Mouse (Mus musculus) limb, embryonic 15.5 days (tissue): ENCODE measurements around the gene Tmem63a. TPM values are rescaled to one million over a fixed set of nuclear protein-coding genes. Genes with fewer than 3 reads are reported as not detected.
"Not testable (repeated sequence)": the region's sequence is repeated elsewhere in the genome, so short reads cannot be mapped to it uniquely, and the experiment has no call there.

Experiments used
- ATAC-seq: fragments of 200-750 bp; cut with Nextera tagmentation; 2 replicates; pipeline ENCODE4 v1.8.0; 2017; ENCODE audit warnings: low read depth, moderate TSS enrichment; ENCODE audit not compliant: insufficient number of reproducible peaks, low FRiP score, low TSS enrichment
- H3K27ac ChIP-seq: fragments of 300-500 bp; sonication (generic); 2 replicates; pipeline ENCODE4 v1.5.1; 2015; ENCODE audit warnings: moderate library complexity, mild to moderate bottlenecking, inconsistent platforms
- H3K27me3 ChIP-seq: fragments of 300-500 bp; sonication (generic); 2 replicates; pipeline ENCODE4 v1.6.1; 2015; ENCODE audit warnings: inconsistent platforms
- H3K36me3 ChIP-seq: fragments of 300-500 bp; sonication (generic); 2 replicates; pipeline ENCODE4 v1.6.1; 2015; ENCODE audit warnings: inconsistent platforms
- H3K4me1 ChIP-seq: fragments of 300-500 bp; sonication (generic); 2 replicates; pipeline ENCODE4 v1.6.1; 2015; ENCODE audit warnings: inconsistent platforms
- H3K4me2 ChIP-seq: fragments of 300-500 bp; sonication (generic); 2 replicates; pipeline ENCODE4 v1.6.1; 2015; ENCODE audit warnings: mild to moderate bottlenecking, inconsistent platforms
- H3K4me3 ChIP-seq: fragments of 300-500 bp; sonication (generic); 2 replicates; pipeline ENCODE4 v1.5.1; 2015; ENCODE audit warnings: mild to moderate bottlenecking, inconsistent platforms
- H3K9ac ChIP-seq: fragments of 300-500 bp; sonication (generic); 2 replicates; pipeline ENCODE4 v1.6.1; 2015; ENCODE audit warnings: inconsistent platforms
- H3K9me3 ChIP-seq: fragments of 300-500 bp; sonication (generic); 2 replicates; pipeline ENCODE4 v1.6.1; 2016; ENCODE audit warnings: inconsistent platforms
- WGBS: fragments of 180-500 bp; shearing (Covaris S2); methylation state at CpG from one replicate; pipeline ENCODE4 v1.1.7; 2015; 5-methylcytosine and 5-hydroxymethylcytosine counted together
- polyA plus RNA-seq: library from polyadenylated mRNA; unstranded; fragments of >200 nt; fragmentation: Nextera tagmentation; extraction: Ambion mirVana; gene quantifications from 2 replicates; pipeline ENCODE4 v1.2.1, GENCODE M21; 2015

Tmem63a gene
- polyA plus RNA-seq, 1 experiment from 2014 or later, result 26.9 TPM

DNA sequence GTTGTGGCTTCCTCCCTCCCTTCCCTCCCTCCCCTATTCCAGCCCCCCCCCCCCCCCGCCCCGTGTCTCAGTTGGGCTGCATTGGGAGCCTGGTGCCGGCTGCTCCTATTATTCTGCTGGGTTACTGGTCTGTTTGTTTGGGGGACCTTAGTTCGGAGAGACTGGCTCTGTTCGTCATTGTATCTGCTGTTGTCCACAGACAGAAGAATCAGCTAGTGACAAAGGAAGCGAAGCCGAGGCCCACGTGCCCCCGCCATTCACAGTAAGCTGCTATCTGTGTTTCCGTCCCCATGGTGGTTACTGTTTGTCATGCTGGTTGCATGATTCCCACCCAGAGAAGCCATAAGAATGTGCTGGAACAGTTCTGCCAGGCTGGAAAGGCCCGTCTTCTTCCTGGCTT is 30.8 kb downstream of the Tmem63a start:
- Histone ChIP-seq H3K27me3 (no peaks in the 10 kb centered on the region), H3K4me1 (no peaks in the 10 kb centered on the region), H3K4me2 (no peak overlapping the region), H3K9me3 (no peaks in the 10 kb centered on the region), H3K27ac (no peak overlapping the region), H3K36me3 (peaks cover 74% of the 10 kb centered on the region), H3K4me3 (no peak overlapping the region), H3K9ac (no peak overlapping the region)
- 77% methylated on average over 10 of the region's 11 CpGs for WGBS
- no peak for ATAC-seq

DNA sequence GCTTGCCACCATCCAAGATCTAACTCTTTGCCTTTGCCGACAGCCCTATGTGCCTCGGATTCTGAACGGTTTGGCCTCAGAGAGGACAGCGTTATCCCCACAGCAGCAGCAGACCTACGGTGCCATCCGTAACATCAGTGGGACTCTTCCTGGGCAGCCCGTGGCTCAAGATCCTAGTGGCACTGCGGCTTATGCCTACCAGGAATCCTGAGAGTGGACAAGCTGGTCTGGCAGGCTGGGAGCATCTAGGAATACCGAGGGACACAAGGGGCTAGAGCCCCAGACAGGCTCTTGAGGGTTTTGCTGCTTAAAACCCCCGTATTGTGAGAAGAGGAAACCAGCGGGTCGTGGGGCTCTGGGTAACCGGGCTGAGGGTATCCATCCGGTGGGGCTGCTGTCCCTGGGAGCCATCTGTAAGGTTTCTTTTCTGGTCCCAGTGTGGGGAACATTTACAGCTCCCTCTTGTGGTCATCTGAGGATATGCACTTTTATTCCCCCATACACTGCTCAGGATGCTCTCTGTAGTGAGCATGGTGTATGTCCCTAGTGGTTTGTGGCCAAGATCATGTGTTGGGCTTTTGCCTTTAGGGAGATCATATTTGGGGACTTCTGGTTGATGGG is 32.1 kb downstream of the Tmem63a start:
- Histone ChIP-seq H3K4me1 (no peaks in the 10 kb centered on the region), H3K36me3 (peaks cover 63% of the 10 kb centered on the region), H3K27ac (no peak overlapping the region), H3K9ac (no peak overlapping the region), H3K9me3 (no peaks in the 10 kb centered on the region), H3K4me3 (no peak overlapping the region), H3K27me3 (no peaks in the 10 kb centered on the region), H3K4me2 (no peak overlapping the region)
- 61% methylated on average over 14 of the region's 14 CpGs for WGBS
- 0 out of 2 replicates have a peak, but pooled peaks have one; percentile 32 for ATAC-seq

DNA sequence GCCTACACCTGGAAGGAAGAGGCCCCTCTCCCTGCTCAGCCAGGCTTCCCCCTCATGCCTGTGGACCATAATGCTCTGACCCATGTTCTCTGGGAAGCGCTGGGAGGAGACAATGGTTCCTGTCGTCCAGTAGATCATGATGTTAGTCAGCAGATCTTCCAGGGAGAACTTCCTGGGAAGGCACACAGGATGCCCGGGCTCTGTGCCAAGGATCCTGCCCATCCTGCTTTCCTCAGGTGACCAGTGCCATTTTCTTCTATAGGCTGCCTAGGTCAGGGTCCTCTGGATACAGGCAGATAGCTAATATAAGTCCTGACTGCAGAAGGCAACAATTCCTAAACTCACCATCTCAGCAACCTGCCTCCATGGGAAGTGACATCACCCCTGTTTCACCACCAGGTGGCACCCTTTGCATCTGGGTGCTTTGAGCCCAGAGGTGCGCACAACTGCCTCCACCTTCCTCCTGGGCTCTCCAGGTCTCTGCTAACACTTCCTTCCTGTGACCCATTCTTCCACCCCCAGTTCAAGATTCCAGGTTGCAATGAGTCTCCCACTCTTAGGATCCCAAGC is 34.1 kb downstream of the Tmem63a start:
- no peaks in the 10 kb centered on the region for H3K4me1 ChIP-seq
- WGBS, result 58% methylated on average over 4 of the region's 4 CpGs
- no peaks in the 10 kb centered on the region for H3K27me3 ChIP-seq
- H3K36me3 ChIP-seq, result peaks cover 48% of the 10 kb centered on the region
- no peaks in the 10 kb centered on the region for H3K9me3 ChIP-seq
- H3K27ac ChIP-seq, result no peak overlapping the region
- H3K4me3 ChIP-seq, result no peak overlapping the region
- ATAC-seq, result no peak
- H3K9ac ChIP-seq, result no peak overlapping the region
- H3K4me2 ChIP-seq, result no peak overlapping the region

DNA sequence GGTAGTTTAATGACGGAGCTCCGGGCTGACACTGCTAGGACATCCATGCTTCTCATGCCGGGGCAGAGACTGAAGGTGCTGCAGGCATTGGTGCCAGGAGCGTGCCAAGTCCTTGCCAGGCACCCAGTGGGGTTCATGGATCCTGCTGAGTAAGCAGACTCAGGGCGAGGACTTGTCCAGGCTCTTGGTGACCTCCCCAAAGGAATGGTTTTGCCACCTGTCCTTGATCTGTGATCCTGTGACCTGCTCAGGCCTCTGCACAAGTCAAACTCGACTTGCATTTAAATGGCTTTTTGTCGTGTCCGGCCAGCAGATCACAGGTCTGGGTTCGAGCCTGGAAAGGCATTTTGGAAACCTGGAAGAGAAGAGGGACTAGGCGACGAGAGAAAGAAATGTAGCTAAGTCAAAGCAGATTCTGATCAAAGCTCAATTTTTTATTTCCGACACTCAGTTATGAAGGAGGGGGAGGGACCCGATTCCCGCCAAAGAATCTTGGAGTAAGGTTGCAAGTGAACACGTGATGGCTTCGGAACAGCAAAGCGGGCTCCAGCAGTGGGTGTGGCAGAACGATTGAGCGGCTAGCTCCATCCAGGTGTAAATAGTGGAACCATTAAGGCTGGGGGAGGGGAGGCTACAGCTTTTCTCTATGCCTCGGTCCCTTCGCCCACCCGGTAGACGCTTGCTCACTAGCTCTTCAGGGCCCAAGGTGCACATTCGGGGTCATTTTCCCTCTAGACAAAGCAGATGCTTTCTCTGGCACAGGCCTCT is 37.5 kb downstream of the Tmem63a start:
- H3K9ac ChIP-seq, result no peak overlapping the region
- H3K4me1 ChIP-seq, result no peaks in the 10 kb centered on the region
- no peak overlapping the region for H3K4me3 ChIP-seq
- H3K27me3 ChIP-seq, result no peaks in the 10 kb centered on the region
- no peaks in the 10 kb centered on the region for H3K9me3 ChIP-seq
- H3K4me2 ChIP-seq, result no peak overlapping the region
- ATAC-seq, result no peak
- H3K36me3 ChIP-seq, result peaks cover 16% of the 10 kb centered on the region; the same call in 1 of the 2 replicates
- H3K27ac ChIP-seq, result no peak overlapping the region
- 76% methylated on average over 24 of the region's 24 CpGs for WGBS

DNA sequence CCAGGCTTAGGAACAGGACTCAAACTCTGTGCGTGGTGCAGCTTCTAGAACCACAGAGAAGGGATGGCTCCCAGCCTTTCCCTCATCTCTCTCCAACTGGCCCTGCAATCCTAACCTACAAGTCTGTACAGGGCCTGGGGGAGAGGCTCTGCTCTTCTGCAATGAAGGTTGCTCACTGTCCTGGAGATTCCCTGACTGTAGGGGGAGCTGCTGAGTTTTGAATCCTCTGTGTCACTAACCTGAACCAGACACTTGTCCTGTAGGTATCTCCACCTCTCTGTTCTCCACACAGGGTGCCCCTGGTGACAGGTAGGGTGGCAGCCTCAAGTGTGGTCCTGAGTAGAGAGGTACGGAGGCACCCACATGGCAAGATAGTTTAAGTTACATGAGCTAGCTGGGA is 38.3 kb downstream of the Tmem63a start:
- WGBS, result 59% methylated on average over 2 of the region's 2 CpGs
- no peaks in the 10 kb centered on the region for H3K27me3 ChIP-seq
- ATAC-seq, result no peak
- H3K4me2 ChIP-seq, result no peak overlapping the region
- H3K4me3 ChIP-seq, result no peak overlapping the region
- no peaks in the 10 kb centered on the region for H3K9me3 ChIP-seq
- H3K9ac ChIP-seq, result no peak overlapping the region
- H3K27ac ChIP-seq, result no peak overlapping the region
- H3K4me1 ChIP-seq, result no peaks in the 10 kb centered on the region
- peaks cover 9% of the 10 kb centered on the region; the same call in 1 of the 2 replicates for H3K36me3 ChIP-seq

DNA sequence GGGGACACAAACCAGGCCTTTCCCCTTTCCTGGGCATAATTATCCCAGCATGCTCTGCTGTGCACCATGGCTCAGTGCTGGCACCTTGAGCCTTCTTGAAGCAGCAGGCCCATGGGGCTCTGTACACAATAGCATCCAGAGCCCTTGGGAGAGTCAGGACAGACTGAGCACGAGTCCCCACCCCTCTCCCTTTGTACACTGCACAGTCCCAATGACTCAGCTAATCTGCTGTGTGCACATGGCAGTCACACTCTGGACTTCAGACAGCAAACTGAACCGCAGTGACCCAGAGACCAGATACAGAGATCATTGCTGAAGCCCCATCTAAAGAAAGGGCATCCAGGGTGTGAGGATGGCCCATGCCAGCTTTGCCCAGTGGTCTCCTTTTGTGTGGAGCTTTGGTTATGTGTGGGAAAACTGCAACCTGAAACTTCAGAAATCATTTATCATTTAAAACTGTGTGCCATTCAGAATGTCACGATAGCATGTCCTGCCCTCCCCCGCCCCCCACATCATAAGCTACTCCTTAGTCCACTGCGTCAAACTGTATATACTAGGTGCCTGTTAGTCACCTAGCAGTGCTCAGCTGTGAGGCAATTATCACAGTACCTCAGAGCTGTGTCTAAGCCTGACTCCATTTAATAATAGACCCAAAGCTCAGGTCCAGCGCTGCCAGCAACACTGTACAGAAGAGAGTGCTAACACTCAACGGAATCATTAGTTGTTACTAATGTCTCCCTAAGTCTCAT is 39.3 kb downstream of the Tmem63a start:
- not testable (repeated sequence) for ATAC-seq, H3K9me3 ChIP-seq, H3K4me1 ChIP-seq, H3K4me3 ChIP-seq, H3K9ac ChIP-seq, H3K4me2 ChIP-seq, H3K27ac ChIP-seq, H3K36me3 ChIP-seq, H3K27me3 ChIP-seq
- WGBS, result 78% methylated on average over 7 of the region's 7 CpGs

DNA sequence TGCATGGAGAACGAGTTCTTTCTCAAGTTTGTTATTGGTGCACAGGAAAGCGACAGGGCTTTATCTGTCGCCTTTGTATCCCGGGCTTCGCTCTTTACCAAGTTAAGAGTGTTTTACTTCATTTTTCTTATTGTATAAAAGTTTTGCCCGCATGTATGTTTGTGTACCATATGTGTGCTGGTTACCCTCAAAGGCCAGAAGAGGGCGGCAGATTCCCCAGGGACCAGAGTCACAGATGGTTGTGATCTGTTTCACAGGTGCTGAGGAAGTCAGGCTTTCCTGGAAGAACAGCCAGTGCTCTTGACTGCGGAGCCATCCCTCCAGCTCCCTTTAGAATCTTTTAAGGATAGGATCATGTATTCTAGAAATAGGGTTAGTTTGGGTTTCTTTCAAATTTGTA is 44.6 kb downstream of the Tmem63a start:
- H3K27me3 ChIP-seq, result no peaks in the 10 kb centered on the region
- no peak for ATAC-seq
- H3K9me3 ChIP-seq, result no peaks in the 10 kb centered on the region
- H3K4me2 ChIP-seq, result no peak overlapping the region
- no peaks in the 10 kb centered on the region for H3K36me3 ChIP-seq
- H3K27ac ChIP-seq, result no peak overlapping the region
- H3K4me1 ChIP-seq, result no peaks in the 10 kb centered on the region
- H3K9ac ChIP-seq, result no peak overlapping the region
- H3K4me3 ChIP-seq, result no peak overlapping the region
- WGBS, result 90% methylated on average over 8 of the region's 8 CpGs

DNA sequence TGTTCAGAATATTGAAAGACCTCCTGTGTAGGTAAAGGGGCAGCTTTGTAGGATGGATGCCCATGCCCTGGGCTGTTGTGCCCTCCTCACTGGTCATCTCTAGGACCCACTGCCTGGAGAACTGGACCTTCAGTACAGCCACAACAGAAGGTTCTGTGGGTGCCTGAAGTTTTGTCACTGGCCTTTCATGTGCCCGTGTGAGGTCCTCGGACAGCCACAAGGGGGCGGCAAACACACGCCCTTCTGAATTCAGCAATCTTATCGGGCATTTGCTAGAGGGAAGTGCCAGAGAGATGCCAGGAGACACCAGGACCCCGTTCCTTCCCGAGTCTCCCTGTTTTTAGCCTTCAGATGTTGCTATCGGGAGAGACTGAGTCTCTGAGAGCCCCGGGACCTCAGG is 45.6 kb downstream of the Tmem63a start:
- no peaks in the 10 kb centered on the region for H3K27me3 ChIP-seq
- H3K4me2 ChIP-seq, result peak overlapping the region; percentile 23; the same call in 1 of the 2 replicates
- H3K36me3 ChIP-seq, result no peaks in the 10 kb centered on the region
- H3K9ac ChIP-seq, result no peak overlapping the region
- H3K9me3 ChIP-seq, result no peaks in the 10 kb centered on the region
- no peak overlapping the region for H3K4me3 ChIP-seq
- no peak for ATAC-seq
- no peaks in the 10 kb centered on the region for H3K4me1 ChIP-seq
- WGBS, result 2% methylated on average over 9 of the region's 9 CpGs
- no peak overlapping the region for H3K27ac ChIP-seq

DNA sequence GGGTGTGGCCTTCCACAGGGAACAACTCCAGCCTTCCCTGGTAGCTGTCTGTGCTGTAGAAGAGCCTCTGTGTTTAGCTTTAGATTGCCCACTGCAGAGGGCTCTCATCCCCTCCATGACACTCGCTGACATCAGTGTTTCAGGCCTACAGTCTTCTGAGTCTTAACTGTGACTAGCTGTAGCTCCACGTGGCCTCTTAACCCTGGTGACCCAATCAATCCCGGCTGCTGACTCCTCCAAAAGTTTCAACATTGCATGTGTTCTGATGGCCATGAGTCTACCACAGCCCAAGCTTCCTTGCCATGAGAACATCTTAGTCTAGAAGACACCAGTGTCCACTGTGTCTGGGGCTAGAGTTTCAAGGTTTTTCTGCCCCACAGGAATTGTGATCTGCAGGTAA is 48.5 kb downstream of the Tmem63a start:
- WGBS, result 63% methylated on average over 3 of the region's 3 CpGs
- H3K9ac ChIP-seq, result no peak overlapping the region
- no peaks in the 10 kb centered on the region for H3K9me3 ChIP-seq
- no peak overlapping the region for H3K4me2 ChIP-seq
- ATAC-seq, result no peak
- no peak overlapping the region for H3K27ac ChIP-seq
- no peak overlapping the region for H3K4me3 ChIP-seq
- H3K27me3 ChIP-seq, result no peaks in the 10 kb centered on the region
- no peaks in the 10 kb centered on the region for H3K4me1 ChIP-seq
- no peaks in the 10 kb centered on the region for H3K36me3 ChIP-seq

DNA sequence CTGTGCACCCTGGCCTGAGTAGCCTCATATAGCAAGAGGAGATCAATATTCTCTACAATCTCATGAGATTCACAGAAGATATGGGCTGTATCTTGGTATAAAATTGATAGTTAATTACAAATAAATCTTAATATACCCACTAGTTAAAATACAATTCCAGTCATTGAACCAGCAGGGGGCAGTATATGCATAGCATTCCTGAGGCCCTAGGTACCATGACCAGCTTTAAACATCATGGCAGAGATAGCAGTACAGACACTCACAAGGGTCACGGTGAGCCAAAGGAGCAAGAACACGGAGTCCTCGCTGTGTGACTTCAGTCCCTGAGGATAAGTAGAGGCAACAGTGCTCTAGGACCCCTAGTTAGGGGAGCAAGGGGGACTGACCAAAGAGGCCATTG is 50.0 kb downstream of the Tmem63a start:
- Histone ChIP-seq H3K4me1 (no peaks in the 10 kb centered on the region), H3K9ac (no peak overlapping the region), H3K4me2 (no peak overlapping the region), H3K4me3 (no peak overlapping the region), H3K36me3 (no peaks in the 10 kb centered on the region), H3K9me3 (no peaks in the 10 kb centered on the region), H3K27ac (no peak overlapping the region), H3K27me3 (no peaks in the 10 kb centered on the region)
- 60% methylated on average over 3 of the region's 3 CpGs for WGBS
- ATAC-seq, result no peak

DNA sequence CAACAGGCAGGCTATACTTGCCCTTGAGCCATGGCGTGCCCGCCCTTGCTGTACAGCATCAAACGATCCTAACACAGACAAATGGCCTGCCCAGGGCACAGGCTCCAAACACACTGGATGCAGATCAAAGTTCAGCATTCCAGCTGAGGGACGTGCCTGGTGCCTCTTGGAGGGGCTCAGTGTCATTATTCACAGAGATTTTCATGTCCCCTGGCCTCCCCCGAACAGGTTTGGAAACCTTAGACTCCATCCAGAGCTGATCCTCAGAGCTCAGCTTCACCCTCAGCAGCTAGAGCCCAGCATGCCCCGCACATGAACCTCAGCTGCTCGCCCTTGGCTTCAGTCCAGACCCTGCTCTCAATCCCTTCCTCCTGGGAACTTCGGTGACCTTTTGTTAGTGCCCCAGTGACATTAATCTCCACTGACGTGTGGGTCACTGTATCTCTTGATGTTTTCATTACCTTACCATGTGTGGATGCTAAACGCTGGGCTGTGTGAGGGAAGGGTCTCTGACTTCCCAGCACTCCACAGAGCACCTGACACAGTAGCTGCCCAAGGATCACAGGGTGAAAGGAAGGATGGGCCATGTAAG is 58.5 kb downstream of the Tmem63a start:
- Histone ChIP-seq H3K9ac (no peak overlapping the region), H3K9me3 (no peaks in the 10 kb centered on the region), H3K4me3 (no peak overlapping the region), H3K36me3 (no peaks in the 10 kb centered on the region), H3K4me2 (no peak overlapping the region), H3K27ac (no peak overlapping the region), H3K27me3 (no peaks in the 10 kb centered on the region), H3K4me1 (0 out of 2 replicates have a peak, but pooled peaks cover 6% of the 10 kb centered on the region)
- 18% methylated on average over 10 of the region's 10 CpGs for WGBS
- ATAC-seq, result peak; percentile 42; the same call in 1 of the 2 replicates
